ENCODE assay signal across 15 mouse cellular contexts in the genomic region with DNA sequence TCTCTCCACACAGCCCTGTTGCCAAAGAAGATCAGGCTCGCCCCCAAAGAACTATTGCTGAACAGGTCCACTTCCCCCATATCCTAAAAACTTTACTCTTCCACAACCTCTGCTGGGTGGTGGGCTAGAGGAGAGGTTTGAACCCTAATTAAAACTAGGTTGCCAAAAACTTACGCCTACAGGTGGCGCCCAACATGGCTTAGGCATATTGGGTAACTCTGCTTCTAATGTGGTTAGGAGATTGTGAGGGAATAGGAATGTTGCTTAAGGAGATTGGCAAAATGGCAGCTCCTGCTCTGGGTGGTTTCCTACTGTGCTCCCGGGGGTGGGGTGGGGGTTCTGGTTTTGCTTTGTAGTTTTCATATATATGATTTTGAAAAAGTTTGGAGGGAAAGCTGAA.
DNase-seq lines count a peak whose midpoint lies in the region; TF ChIP-seq lines count a peak whose summit lies in the region.
"Had no signal": no experiment of that assay in that cellular context is flagged by ENCODE, and none has a peak within 500 bp of the region (broad histone marks: within the 10 kb centered on the region; RNA-seq: fewer than 3 reads in every experiment).

No protein-coding gene starts in this region.

- intact Hi-C loops in gastrocnemius, adult 2 months (cut with DNase I), result no loop called here
- intact Hi-C loops in left cerebral cortex, postnatal 4 days (cut with DNase I), result no loop called here
- intact Hi-C loops in left cerebral cortex, postnatal 36 days (cut with DNase I), result no loop called here

- peak; percentile 22 for DNase-seq in gastrocnemius, adult 2 months
- DNase-seq in gastrocnemius, postnatal 10 days, result no peak
- peak; percentile 18 for DNase-seq in left cerebral cortex, postnatal 4 days
- DNase-seq in left cerebral cortex, postnatal 36 days (ENCODE audit: low spot score in 2 of 2), result no peak
- DNase-seq in thymus, postnatal 4 days, result peak; percentile 49
- no peak for DNase-seq in thymus, postnatal 0 days (ENCODE audit: low spot score)
- no peak for DNase-seq in spleen, adult 18-20 months
- no peak for DNase-seq in urinary bladder, adult 18-20 months (ENCODE audit: low spot score in 2 of 2)
- DNase-seq: cerebellum, adult 11-12 months; kidney, adult 9 months; retina, postnatal 1 day had no signal

- no peak overlapping the region for H3K27ac ChIP-seq in gastrocnemius, adult 2 months
- H3K27ac ChIP-seq: forebrain, embryonic 10.5 days; hindbrain, embryonic 15.5 days; midbrain, embryonic 12.5 days had no signal

- TF ChIP-seq CTCF in gastrocnemius, adult 2 months (IDR thresholded peaks at IDR 0.05), result peak; percentile 20; the same call in 1 of the 2 replicates

- no peak overlapping the region for H3K4me3 ChIP-seq in gastrocnemius, adult 2 months
- H3K4me3 ChIP-seq: forebrain, embryonic 10.5 days; hindbrain, embryonic 15.5 days; midbrain, embryonic 12.5 days; myocyte had no signal

Comparison
In these comparisons a context has a peak if more than half of its experiments do, and no peak if none do; other contexts are left out.
1. DNase-seq: peak in gastrocnemius, adult 2 months (single experiment), left cerebral cortex, postnatal 4 days (single experiment) and thymus, postnatal 4 days (single experiment); none in gastrocnemius, postnatal 10 days (single experiment), left cerebral cortex, postnatal 36 days (0 of 2), thymus, postnatal 0 days (single experiment), spleen, adult 18-20 months (0 of 2) and urinary bladder, adult 18-20 months (0 of 2).